Mouse (Mus musculus) embryonic fibroblast, embryonic 13.5 days (primary cell): Measurements from ENCODE around the gene Art4. TPM values are rescaled to one million over a fixed set of nuclear protein-coding genes. Genes with fewer than 3 reads are reported as not detected.
"Not testable (repeated sequence)": the region's sequence is repeated elsewhere in the genome, so short reads cannot be mapped to it uniquely, and the experiment has no call there.

Experiments
- H3K27ac ChIP-seq: 2 replicates; pipeline ENCODE4 v1.5.1; 2012; ENCODE audit warnings: low read length, control low read depth, inconsistent platforms; ENCODE audit not compliant: insufficient read depth
- H3K4me1 ChIP-seq: 2 replicates; pipeline ENCODE4 v1.6.1; 2011; ENCODE audit warnings: low read length; ENCODE audit not compliant: control insufficient read depth, insufficient read depth
- H3K4me3 ChIP-seq: 2 replicates; pipeline ENCODE4 v1.5.1; 2011; ENCODE audit warnings: mild to moderate bottlenecking, control low read depth, low read length; ENCODE audit not compliant: insufficient read depth
- CTCF ChIP-seq: IDR thresholded peaks from 2 replicates; pipeline ENCODE4 v1.5.1; 2011; ENCODE audit warnings: mild to moderate bottlenecking, control low read depth, low read length, moderate library complexity, borderline replicate concordance; ENCODE audit not compliant: insufficient read depth
- POLR2A ChIP-seq: IDR thresholded peaks from 2 replicates; pipeline ENCODE4 v1.6.1; 2011; ENCODE audit warnings: low read depth, mild to moderate bottlenecking, control low read depth, low read length, moderate library complexity
- polyA plus RNA-seq: library from polyadenylated mRNA; stranded (reverse); fragments of >200 nt; gene quantifications from 2 replicates; pipeline ENCODE4 v1.2.4, GENCODE M21; 2011; ENCODE audit warnings: low read depth; ENCODE audit not compliant: missing spikeins, insufficient read length

The Art4 gene
- polyA plus RNA-seq, 1 experiment, result not detected

DNA sequence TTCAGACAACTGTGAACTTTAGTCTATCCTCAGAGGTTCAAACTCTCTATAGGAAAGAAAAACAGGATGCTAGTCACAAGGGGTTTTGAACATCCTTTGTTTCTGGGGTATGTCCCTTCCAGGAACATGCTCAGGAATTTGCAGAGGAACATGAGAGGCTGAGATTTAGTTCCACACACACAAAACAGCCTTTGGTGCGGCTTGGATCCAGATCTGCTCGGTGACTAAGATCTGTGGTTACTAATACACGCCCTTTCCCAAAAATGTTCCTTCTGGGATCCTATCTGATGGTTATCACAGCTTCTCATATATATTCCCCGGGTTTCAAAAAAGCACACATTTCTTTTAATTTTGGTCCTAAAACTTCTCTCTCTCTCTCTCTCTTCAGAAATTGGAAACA is 40.3 kb upstream of the Art4 start:
- Histone ChIP-seq H3K27ac (peak overlapping the region; percentile 99), H3K4me3 (no peak overlapping the region), H3K4me1 (peaks cover 24% of the 10 kb centered on the region)
- TF ChIP-seq POLR2A, result peak; percentile 14; the same call in 1 of the 2 replicates
- TF ChIP-seq CTCF, result no peak

DNA sequence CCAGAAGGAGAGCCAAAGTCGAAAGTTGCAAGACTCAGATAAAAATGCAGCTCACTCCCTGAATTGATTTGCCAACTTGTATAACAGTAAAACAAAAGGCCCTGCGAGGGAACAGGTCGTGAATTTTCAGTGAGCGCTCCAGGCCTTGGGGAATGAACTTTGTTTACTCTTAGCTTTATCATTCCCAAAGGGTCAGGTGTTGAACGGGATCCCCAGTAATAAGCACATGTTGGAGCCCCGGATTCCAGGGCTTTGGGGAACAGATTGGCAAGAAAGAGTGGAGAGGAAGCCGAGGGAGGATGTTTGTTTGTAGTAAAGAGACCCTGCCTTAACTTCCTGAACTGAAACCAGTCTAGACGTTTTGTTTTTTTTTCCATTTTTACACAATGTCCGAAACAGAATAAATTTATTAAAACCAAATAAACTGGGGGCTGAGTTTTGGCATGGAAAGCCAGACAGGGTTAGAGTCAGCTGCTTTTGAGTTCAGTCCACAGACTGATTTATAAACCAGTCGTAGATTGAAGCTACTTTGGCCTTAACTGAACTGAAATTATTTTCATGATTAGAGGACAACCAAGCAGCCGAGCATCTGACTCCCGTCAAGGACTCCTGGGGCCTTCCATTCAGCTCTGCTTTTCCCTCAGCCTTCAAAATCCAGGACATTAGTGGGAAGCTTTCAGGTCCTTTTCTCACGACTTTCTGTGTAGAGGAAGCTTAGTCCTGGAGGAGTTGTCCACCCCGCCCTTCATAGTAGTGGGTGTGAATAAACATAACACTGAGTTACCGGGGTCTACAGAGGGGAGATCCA is 37.2 kb upstream of the Art4 start:
- H3K4me1 ChIP-seq, result peaks cover 19% of the 10 kb centered on the region
- peak overlapping the region; percentile 66 for H3K27ac ChIP-seq
- TF ChIP-seq POLR2A (no peak), CTCF (no peak)
- H3K4me3 ChIP-seq, result no peak overlapping the region

DNA sequence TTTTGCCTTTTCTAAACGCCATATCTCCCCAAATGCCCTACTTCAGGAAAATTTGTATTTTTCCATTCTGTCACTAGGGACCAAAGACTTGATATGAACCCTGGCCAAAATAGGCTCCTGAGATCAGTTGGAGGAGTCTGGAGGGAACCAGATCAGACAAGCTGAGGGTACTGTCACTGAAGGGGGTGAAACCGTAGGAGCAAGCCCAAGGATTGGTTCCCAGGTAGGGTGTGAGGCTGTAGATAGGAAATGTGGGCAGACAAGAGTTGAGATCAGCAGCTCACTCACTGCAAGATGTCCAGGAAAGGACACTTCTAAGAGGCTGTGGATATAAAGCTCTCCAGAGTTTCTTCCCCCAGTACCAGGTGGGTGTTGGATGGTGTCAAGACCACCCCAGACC is 34.5 kb upstream of the Art4 start:
- Histone ChIP-seq H3K27ac (no peak overlapping the region), H3K4me3 (no peak overlapping the region), H3K4me1 (peaks cover 12% of the 10 kb centered on the region)
- TF ChIP-seq POLR2A, result no peak
- no peak for TF ChIP-seq CTCF

DNA sequence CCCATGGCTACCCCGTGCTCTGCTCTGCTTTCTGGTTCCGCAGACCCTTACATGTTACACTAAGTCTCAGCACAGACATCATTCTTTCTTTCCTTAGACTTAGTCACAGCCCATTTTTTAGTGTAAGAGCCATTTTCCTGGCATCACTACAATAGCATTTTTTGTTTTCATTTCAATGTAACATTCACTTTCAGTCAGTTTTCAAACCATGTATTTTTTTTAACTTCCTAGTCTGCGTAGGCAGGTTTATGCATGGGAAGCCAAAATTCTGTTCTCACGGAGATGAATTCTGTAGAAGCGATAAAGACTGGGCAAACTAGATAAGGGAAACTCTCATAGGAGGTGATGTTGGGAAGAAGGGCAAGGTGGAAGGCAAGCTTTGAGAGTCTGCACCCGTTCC is 32.0 kb upstream of the Art4 start:
- TF ChIP-seq POLR2A (no peak), CTCF (no peak)
- Histone ChIP-seq H3K4me1 (peaks cover 2% of the 10 kb centered on the region; the same call in 1 of the 2 replicates), H3K27ac (no peak overlapping the region), H3K4me3 (no peak overlapping the region)

DNA sequence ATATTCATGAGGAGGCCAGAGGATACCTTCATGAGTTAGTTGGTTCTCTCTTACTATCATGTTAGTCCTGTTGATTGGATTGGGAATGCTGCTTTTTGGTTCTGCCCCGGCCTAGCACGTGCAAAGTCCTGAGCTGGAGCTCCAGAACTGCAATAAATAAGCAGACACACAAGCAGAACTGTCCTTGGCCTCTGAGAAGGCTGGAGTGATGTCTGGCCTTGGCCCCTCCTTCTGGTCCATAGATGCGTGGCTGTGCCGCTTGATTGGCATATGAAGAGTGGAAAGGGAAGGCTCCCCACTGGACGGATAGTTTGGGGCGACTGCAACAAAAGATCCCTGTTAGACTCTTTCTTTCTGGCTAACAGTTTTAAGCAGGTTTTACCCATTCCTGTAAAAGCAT is 31.5 kb upstream of the Art4 start:
- TF ChIP-seq POLR2A (no peak), CTCF (no peak)
- Histone ChIP-seq H3K4me1 (peaks cover 2% of the 10 kb centered on the region; the same call in 1 of the 2 replicates), H3K27ac (no peak overlapping the region), H3K4me3 (no peak overlapping the region)

DNA sequence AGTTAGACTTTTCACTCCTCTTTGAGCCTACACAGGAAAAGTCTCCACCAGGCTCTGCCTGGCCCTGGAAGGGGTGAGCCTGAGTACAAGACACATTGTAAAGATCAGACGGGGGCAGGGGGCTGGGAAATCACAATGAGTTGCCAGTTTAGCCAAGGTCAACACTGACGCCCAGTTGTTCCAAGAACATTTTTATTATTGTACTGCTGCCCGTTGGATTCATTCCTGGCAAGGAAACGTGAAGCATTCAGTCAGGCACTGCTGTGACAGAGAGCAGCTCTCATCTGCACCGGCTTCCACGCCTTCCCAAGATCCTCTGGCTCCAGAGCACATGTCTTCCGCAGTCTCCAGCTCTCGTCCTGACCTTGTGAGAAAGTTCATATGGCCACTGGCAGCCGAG is 30.3 kb upstream of the Art4 start:
- TF ChIP-seq CTCF (no peak), POLR2A (no peak)
- H3K4me3 ChIP-seq, result no peak overlapping the region
- peaks cover 2% of the 10 kb centered on the region; the same call in 1 of the 2 replicates for H3K4me1 ChIP-seq
- 0 out of 2 replicates have a peak overlapping the region, but pooled peaks have one; percentile 30 for H3K27ac ChIP-seq

DNA sequence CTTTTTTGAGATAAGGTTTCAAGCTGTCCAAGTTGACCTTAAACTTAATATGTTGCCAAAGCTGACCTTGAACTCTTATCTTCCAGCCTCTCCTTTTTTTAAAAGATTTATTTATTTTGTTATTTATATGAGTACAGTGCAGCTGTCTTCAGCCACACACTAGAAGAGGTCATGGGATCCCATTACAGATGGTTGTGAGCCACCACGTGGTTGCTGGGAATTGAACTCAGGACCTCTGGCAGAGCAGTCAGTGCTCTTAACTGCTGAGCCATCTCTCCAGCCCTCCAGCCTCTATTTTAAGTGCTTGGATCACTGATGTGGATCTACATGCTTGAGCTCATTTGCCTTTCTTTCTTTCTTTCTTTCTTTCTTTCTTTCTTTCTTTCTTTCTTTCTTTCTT is 27.2 kb upstream of the Art4 start:
- not testable (repeated sequence) for H3K27ac ChIP-seq

DNA sequence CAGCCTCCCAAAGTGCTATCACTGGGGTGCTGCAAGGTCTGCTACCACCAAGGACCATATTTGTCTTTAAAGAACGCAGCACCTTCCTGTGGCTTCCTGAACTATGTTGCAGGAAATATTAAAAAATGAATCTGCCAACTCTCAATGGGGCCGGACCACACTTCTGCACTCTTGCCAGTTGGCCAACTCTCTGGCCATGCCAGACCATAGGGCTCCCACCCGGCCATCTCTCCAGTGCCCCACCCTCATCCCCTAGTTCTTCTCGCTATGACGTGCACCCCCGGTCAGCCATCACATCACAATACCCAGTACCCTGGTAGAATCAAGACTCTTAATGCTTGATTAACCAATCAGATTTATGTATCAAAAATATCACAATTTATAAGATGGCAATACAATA is 26.4 kb upstream of the Art4 start:
- no peak for TF ChIP-seq POLR2A
- TF ChIP-seq CTCF, result no peak

More for the DNA sequence above, 27.2 kb upstream of the Art4 start:
- not testable (repeated sequence) for H3K4me3 ChIP-seq, H3K4me1 ChIP-seq

DNA sequence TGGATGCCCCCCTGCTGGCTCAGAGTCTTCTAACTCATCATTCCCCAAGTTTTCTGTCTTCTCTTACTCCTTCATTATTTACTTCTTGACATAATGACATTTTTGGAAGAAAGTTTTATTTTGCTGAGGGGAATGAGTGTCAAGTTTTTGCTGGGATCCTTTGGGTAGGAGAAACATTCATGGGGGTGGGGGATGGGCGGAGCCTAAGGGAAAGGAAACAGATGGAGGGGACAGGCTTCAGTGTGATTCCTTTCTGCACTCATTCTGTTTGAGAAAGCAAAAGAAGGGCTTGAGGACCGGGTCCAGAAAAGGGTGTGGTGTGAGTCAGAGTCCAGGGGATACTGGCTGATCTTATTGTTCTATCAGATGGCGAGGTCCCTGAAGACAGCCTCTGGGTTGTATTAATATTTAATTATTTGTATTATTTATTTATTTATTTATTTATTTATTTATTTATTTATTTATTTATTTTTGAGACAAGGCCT is 25.9 kb upstream of the Art4 start:
- H3K4me3 ChIP-seq, result no peak overlapping the region
- H3K4me1 ChIP-seq, result peaks cover 2% of the 10 kb centered on the region; the same call in 1 of the 2 replicates
- H3K27ac ChIP-seq, result no peak overlapping the region
- no peak for TF ChIP-seq CTCF
- no peak for TF ChIP-seq POLR2A

More for the DNA sequence above, 26.4 kb upstream of the Art4 start:
- Histone ChIP-seq H3K4me1 (peaks cover 2% of the 10 kb centered on the region; the same call in 1 of the 2 replicates), H3K4me3 (no peak overlapping the region), H3K27ac (no peak overlapping the region)

DNA sequence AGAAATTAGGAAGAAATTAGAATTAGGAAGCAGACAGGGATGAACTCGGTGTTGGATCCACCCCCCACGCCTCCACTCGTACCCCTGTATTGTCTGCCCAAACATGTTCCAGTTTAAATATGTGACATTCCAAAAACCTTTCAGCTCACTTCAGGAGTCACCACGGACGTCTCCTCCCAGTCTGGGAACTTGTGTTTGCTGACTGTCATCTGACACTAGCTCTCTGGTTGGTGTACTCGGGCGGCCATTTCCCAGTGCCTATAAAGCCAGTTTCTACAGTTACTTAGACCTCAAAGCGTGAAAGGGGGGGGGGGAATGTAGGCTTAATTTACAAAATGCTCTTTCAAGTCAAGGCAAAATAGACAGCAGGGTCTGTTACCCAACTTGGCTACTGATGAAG is 24.1 kb upstream of the Art4 start:
- no peak for TF ChIP-seq POLR2A
- TF ChIP-seq CTCF, result no peak
- peaks cover 2% of the 10 kb centered on the region; the same call in 1 of the 2 replicates for H3K4me1 ChIP-seq
- H3K4me3 ChIP-seq, result no peak overlapping the region
- H3K27ac ChIP-seq, result peak overlapping the region; percentile 69

DNA sequence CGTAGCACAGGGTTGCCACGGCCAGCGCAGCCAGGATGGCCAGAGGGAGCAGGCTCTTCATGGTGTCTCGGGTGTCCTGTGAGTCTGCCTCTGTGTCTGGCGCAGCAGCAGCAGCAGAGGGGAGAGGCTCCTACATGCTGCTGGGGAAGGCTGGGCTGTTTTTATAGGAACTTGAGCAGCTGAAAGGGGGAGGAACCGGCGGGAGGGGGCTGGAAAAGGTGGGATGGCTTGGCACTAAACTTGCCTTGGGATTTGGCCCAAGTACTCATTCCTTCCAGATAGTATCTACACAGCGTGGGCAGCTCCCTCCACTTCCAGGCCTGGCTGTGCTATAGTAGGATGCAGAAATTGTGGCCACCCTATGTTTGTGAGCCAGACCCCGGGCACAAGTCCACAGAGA is 18.1 kb upstream of the Art4 start, which contains the start of gene Mgp:
Gene Mgp (minus strand): TSS at position 154 of the 400 bp plus-strand sequence.
- no peaks in the 10 kb centered on the region; the same call in 1 of the 2 replicates for H3K4me1 ChIP-seq
- no peak for TF ChIP-seq CTCF
- peak; percentile 99 for TF ChIP-seq POLR2A
- peak within 1 kb of the TSS; percentile 75 for H3K4me3 ChIP-seq
- H3K27ac ChIP-seq, result peak within 1 kb of the TSS; percentile 60
